Mouse (Mus musculus) cortical plate, adult 2 months (tissue): ENCODE data around the gene Acer3.

Experiments used
- CTCF ChIP-seq: fragments of 200-500 bp; IDR thresholded peaks from 2 replicates; pipeline ENCODE4 v1.5.1; 2011; ENCODE audit warnings: mild to moderate bottlenecking, control low read depth, low read length; ENCODE audit not compliant: insufficient read depth; ENCODE audit errors: extremely low read depth
- POLR2A ChIP-seq: fragments of 200-500 bp; IDR thresholded peaks from 2 replicates; pipeline ENCODE4 v1.6.1; 2011; ENCODE audit warnings: mild to moderate bottlenecking, low read length, control low read depth; ENCODE audit not compliant: insufficient read depth; ENCODE audit errors: extremely low read depth

GRCm38 (mm10) chr7:98361063-98361652, 40.1 kb upstream of the Acer3 start, which contains the start of gene Tsku:
- TF ChIP-seq POLR2A (no peak), CTCF (no peak)
